Mouse (Mus musculus) forebrain, embryonic 10.5 days (tissue): ENCODE measurements at regions not wholly inside any gene's neighbourhood (a gene's known extent, or its start where the extent isn't known, plus 50 kb on each side); places are given as distances from the start of the nearest gene placed in this dataset.

ENCODE experiments used
- DNase-seq: peaks from one replicate; pipeline ENCODE4 v3.0.0-alpha.2; 2017; ENCODE audit warnings: low spot score; ENCODE audit errors: extremely low spot score
- H3K27ac ChIP-seq: fragments of 300-500 bp; sonication (generic); 2 replicates; pipeline ENCODE4 v1.5.1; 2016; ENCODE audit warnings: mild to moderate bottlenecking
- H3K27me3 ChIP-seq: fragments of 300-500 bp; sonication (generic); 2 replicates; pipeline ENCODE4 v1.6.1; 2016; ENCODE audit warnings: mild to moderate bottlenecking; ENCODE audit not compliant: poor library complexity, severe bottlenecking
- H3K36me3 ChIP-seq: fragments of 300-500 bp; sonication (generic); replicated peaks from 2 replicates; pipeline ENCODE4 v1.6.1; 2016; ENCODE audit warnings: mild to moderate bottlenecking, moderate library complexity
- H3K4me1 ChIP-seq: fragments of 300-500 bp; sonication (generic); 2 replicates; pipeline ENCODE4 v1.6.1; 2016
- H3K4me3 ChIP-seq: fragments of 300-500 bp; sonication (generic); 2 replicates; pipeline ENCODE4 v1.5.1; 2016; ENCODE audit warnings: mild to moderate bottlenecking, moderate library complexity
- H3K9me3 ChIP-seq: fragments of 300-500 bp; sonication (generic); 2 replicates; pipeline ENCODE4 v1.6.1; 2016; ENCODE audit warnings: mild to moderate bottlenecking, moderate library complexity
- WGBS: fragments of 180-500 bp; shearing (Covaris S2); methylation state at CpG from one replicate; pipeline ENCODE4 v1.1.7; 2016; 5-methylcytosine and 5-hydroxymethylcytosine counted together

GRCm38 (mm10) chr8:113250264-113250663, 385.1 kb upstream of the Mon1b start:
- 93% methylated on average over 2 of the region's 2 CpGs for WGBS

GRCm38 (mm10) chr8:113254076-113254475, 381.3 kb upstream of the Mon1b start:
- no peak overlapping the region for H3K27ac ChIP-seq
- H3K36me3 ChIP-seq: no peaks in the 10 kb centered on the region
- H3K4me3 ChIP-seq: no peak overlapping the region
- no peaks in the 10 kb centered on the region for H3K9me3 ChIP-seq
- DNase-seq: no peak
- H3K4me1 ChIP-seq: no peaks in the 10 kb centered on the region
- H3K27me3 ChIP-seq: no peaks in the 10 kb centered on the region
- 92% methylated on average over 5 of the region's 5 CpGs for WGBS

More at GRCm38 (mm10) chr8:113250264-113250663, 385.1 kb upstream of the Mon1b start:
- Histone ChIP-seq H3K4me3 (no peak overlapping the region), H3K4me1 (no peaks in the 10 kb centered on the region), H3K27ac (no peak overlapping the region), H3K9me3 (no peaks in the 10 kb centered on the region), H3K27me3 (no peaks in the 10 kb centered on the region), H3K36me3 (no peaks in the 10 kb centered on the region)
- DNase-seq: no peak

- peaks cover 13% of the 10 kb centered on the region; the same call in 1 of the 2 replicates for H3K4me1 ChIP-seq
- no peak overlapping the region for H3K4me3 ChIP-seq
- H3K9me3 ChIP-seq: no peaks in the 10 kb centered on the region
- no peak for DNase-seq
- WGBS: 94% methylated on average over 1 of the region's 1 CpGs
- H3K36me3 ChIP-seq: no peaks in the 10 kb centered on the region
- H3K27ac ChIP-seq: no peak overlapping the region
- H3K27me3 ChIP-seq: no peaks in the 10 kb centered on the region
Observed at GRCm38 (mm10) chr8:113259477-113259876, 375.9 kb upstream of the Mon1b start.

- Histone ChIP-seq H3K4me3 (no peak overlapping the region), H3K27me3 (no peaks in the 10 kb centered on the region), H3K27ac (no peak overlapping the region), H3K9me3 (no peaks in the 10 kb centered on the region), H3K4me1 (peaks cover 13% of the 10 kb centered on the region; the same call in 1 of the 2 replicates), H3K36me3 (no peaks in the 10 kb centered on the region)
- DNase-seq: no peak
- WGBS: 67% methylated on average over 3 of the region's 3 CpGs
Observed at GRCm38 (mm10) chr8:113263296-113263695, 372.1 kb upstream of the Mon1b start.

GRCm38 (mm10) chr8:113271262-113271661, 364.1 kb upstream of the Mon1b start:
- H3K4me1 ChIP-seq: 0 out of 2 replicates have a peak, but pooled peaks cover 3% of the 10 kb centered on the region
- no peaks in the 10 kb centered on the region for H3K36me3 ChIP-seq
- no peaks in the 10 kb centered on the region for H3K9me3 ChIP-seq
- H3K27me3 ChIP-seq: no peaks in the 10 kb centered on the region
- no peak overlapping the region for H3K27ac ChIP-seq
- WGBS: 93% methylated on average over 4 of the region's 4 CpGs
- no peak overlapping the region for H3K4me3 ChIP-seq
- no peak for DNase-seq

GRCm38 (mm10) chr8:113300273-113300843, 335.0 kb upstream of the Mon1b start:
- DNase-seq: no peak
- Histone ChIP-seq H3K9me3 (no peaks in the 10 kb centered on the region), H3K36me3 (no peaks in the 10 kb centered on the region), H3K4me3 (no peak overlapping the region), H3K27ac (no peak overlapping the region), H3K27me3 (no peaks in the 10 kb centered on the region), H3K4me1 (no peaks in the 10 kb centered on the region)
- 87% methylated on average over 4 of the region's 4 CpGs for WGBS

GRCm38 (mm10) chr8:113303426-113303825, 332.0 kb upstream of the Mon1b start:
- H3K9me3 ChIP-seq: no peaks in the 10 kb centered on the region
- WGBS: 87% methylated on average over 8 of the region's 8 CpGs

GRCm38 (mm10) chr8:113317169-113317568, 318.2 kb upstream of the Mon1b start:
- 89% methylated on average over 3 of the region's 3 CpGs for WGBS
- no peaks in the 10 kb centered on the region for H3K27me3 ChIP-seq
- no peaks in the 10 kb centered on the region for H3K9me3 ChIP-seq
- H3K27ac ChIP-seq: no peak overlapping the region
- H3K4me3 ChIP-seq: no peak overlapping the region
- DNase-seq: no peak
- no peaks in the 10 kb centered on the region for H3K4me1 ChIP-seq
- H3K36me3 ChIP-seq: no peaks in the 10 kb centered on the region

More at GRCm38 (mm10) chr8:113303426-113303825, 332.0 kb upstream of the Mon1b start:
- Histone ChIP-seq H3K27ac (no peak overlapping the region), H3K4me3 (no peak overlapping the region), H3K27me3 (no peaks in the 10 kb centered on the region), H3K36me3 (no peaks in the 10 kb centered on the region), H3K4me1 (no peaks in the 10 kb centered on the region)
- no peak for DNase-seq

GRCm38 (mm10) chr8:113331576-113331975, 303.8 kb upstream of the Mon1b start:
- 79% methylated on average over 6 of the region's 6 CpGs for WGBS
- peaks cover 8% of the 10 kb centered on the region for H3K4me1 ChIP-seq
- DNase-seq: no peak
- no peak overlapping the region for H3K27ac ChIP-seq
- no peaks in the 10 kb centered on the region for H3K27me3 ChIP-seq
- H3K36me3 ChIP-seq: no peaks in the 10 kb centered on the region
- H3K4me3 ChIP-seq: no peak overlapping the region
- no peaks in the 10 kb centered on the region for H3K9me3 ChIP-seq

GRCm38 (mm10) chr8:113341306-113341705, 294.1 kb upstream of the Mon1b start:
- no peak overlapping the region for H3K27ac ChIP-seq
- WGBS: 58% methylated on average over 10 of the region's 10 CpGs
- H3K36me3 ChIP-seq: no peaks in the 10 kb centered on the region
- H3K4me3 ChIP-seq: no peak overlapping the region
- H3K27me3 ChIP-seq: no peaks in the 10 kb centered on the region
- peaks cover 5% of the 10 kb centered on the region; the same call in 1 of the 2 replicates for H3K4me1 ChIP-seq
- no peak for DNase-seq
- H3K9me3 ChIP-seq: no peaks in the 10 kb centered on the region

GRCm38 (mm10) chr8:113361900-113362299, 273.5 kb upstream of the Mon1b start:
- no peaks in the 10 kb centered on the region for H3K36me3 ChIP-seq
- H3K9me3 ChIP-seq: no peaks in the 10 kb centered on the region
- no peak overlapping the region for H3K4me3 ChIP-seq
- H3K27me3 ChIP-seq: no peaks in the 10 kb centered on the region
- WGBS: 58% methylated on average over 7 of the region's 7 CpGs
- DNase-seq: no peak
- H3K4me1 ChIP-seq: no peaks in the 10 kb centered on the region
- H3K27ac ChIP-seq: no peak overlapping the region

GRCm38 (mm10) chr8:113364181-113364580, 271.2 kb upstream of the Mon1b start:
- Histone ChIP-seq H3K27me3 (no peaks in the 10 kb centered on the region), H3K36me3 (no peaks in the 10 kb centered on the region), H3K4me1 (no peaks in the 10 kb centered on the region), H3K9me3 (no peaks in the 10 kb centered on the region), H3K27ac (no peak overlapping the region), H3K4me3 (no peak overlapping the region)
- WGBS: 97% methylated on average over 13 of the region's 13 CpGs
- no peak for DNase-seq

GRCm38 (mm10) chr8:113383517-113383916, 251.9 kb upstream of the Mon1b start:
- Histone ChIP-seq H3K27me3 (no peaks in the 10 kb centered on the region), H3K4me3 (no peak overlapping the region), H3K36me3 (no peaks in the 10 kb centered on the region), H3K27ac (no peak overlapping the region), H3K9me3 (no peaks in the 10 kb centered on the region), H3K4me1 (peaks cover 7% of the 10 kb centered on the region; the same call in 1 of the 2 replicates)
- DNase-seq: no peak
- 82% methylated on average over 3 of the region's 3 CpGs for WGBS

- Histone ChIP-seq H3K27me3 (no peaks in the 10 kb centered on the region), H3K36me3 (no peaks in the 10 kb centered on the region), H3K9me3 (no peaks in the 10 kb centered on the region), H3K4me3 (no peak overlapping the region), H3K4me1 (peaks cover 7% of the 10 kb centered on the region; the same call in 1 of the 2 replicates), H3K27ac (no peak overlapping the region)
- no peak for DNase-seq
- WGBS: 87% methylated on average over 4 of the region's 4 CpGs
Observed at GRCm38 (mm10) chr8:113383974-113384373, 251.4 kb upstream of the Mon1b start.
